Mouse (Mus musculus) midbrain, embryonic 16.5 days (tissue): ENCODE results near the gene Dlx6. TPM values are rescaled to one million over a fixed set of nuclear protein-coding genes. Genes with fewer than 3 reads are reported as not detected.

Experiments
- ATAC-seq: fragments of 200-750 bp; cut with Nextera tagmentation; 2 replicates; pipeline ENCODE4 v1.8.0; 2017; ENCODE audit warnings: moderate TSS enrichment
- H3K27ac ChIP-seq: fragments of 300-500 bp; sonication (generic); 2 replicates; pipeline ENCODE4 v1.5.1; 2014; ENCODE audit warnings: mild to moderate bottlenecking, low read length, mixed read lengths
- H3K27me3 ChIP-seq: fragments of 300-500 bp; sonication (generic); 2 replicates; pipeline ENCODE4 v1.6.1; 2014; ENCODE audit warnings: low read depth, low read length, mixed read lengths; ENCODE audit not compliant: control insufficient read depth, insufficient read depth
- H3K36me3 ChIP-seq: fragments of 300-500 bp; sonication (generic); 2 replicates; pipeline ENCODE4 v1.6.1; 2014; ENCODE audit warnings: mild to moderate bottlenecking, low read length, moderate library complexity, mixed read lengths; ENCODE audit not compliant: control insufficient read depth, insufficient read depth
- H3K4me1 ChIP-seq: fragments of 300-500 bp; sonication (generic); 2 replicates; pipeline ENCODE4 v1.6.1; 2014; ENCODE audit warnings: mild to moderate bottlenecking, low read length, mixed read lengths; ENCODE audit not compliant: control insufficient read depth, insufficient read depth
- H3K4me2 ChIP-seq: fragments of 300-500 bp; sonication (generic); 2 replicates; pipeline ENCODE4 v1.6.1; 2014; ENCODE audit warnings: mild to moderate bottlenecking, low read length, mixed read lengths
- H3K4me3 ChIP-seq: fragments of 300-500 bp; sonication (generic); 2 replicates; pipeline ENCODE4 v1.5.1; 2014; ENCODE audit warnings: low read depth, mild to moderate bottlenecking, low read length, moderate library complexity, mixed read lengths
- H3K9ac ChIP-seq: fragments of 300-500 bp; sonication (generic); 2 replicates; pipeline ENCODE4 v1.6.1; 2014; ENCODE audit warnings: low read depth, low read length, mixed read lengths
- H3K9me3 ChIP-seq: fragments of 300-500 bp; sonication (generic); replicated peaks from 2 replicates; pipeline ENCODE4 v1.6.1; 2014; ENCODE audit warnings: mild to moderate bottlenecking, low read length, mixed read lengths; ENCODE audit not compliant: control insufficient read depth, poor library complexity, severe bottlenecking
- WGBS: fragments of 180-500 bp; shearing (Covaris S2); extraction: QIAGEN DNeasy Blood & Tissue Kit; methylation state at CpG from one replicate; pipeline ENCODE4 v1.1.7; 2014; 5-methylcytosine and 5-hydroxymethylcytosine counted together
- polyA plus RNA-seq: library from polyadenylated mRNA; unstranded; fragments of >200 nt; fragmentation: Nextera tagmentation; extraction: Ambion mirVana; gene quantifications from 2 replicates; pipeline ENCODE4 v1.2.1, GENCODE M21; 2015

Dlx6 gene
- polyA plus RNA-seq, 1 experiment from 2014 or later: 1.3 TPM

- H3K4me2 ChIP-seq: no peak overlapping the region
- WGBS: under 1% methylated on average over 12 of the region's 12 CpGs
- no peaks in the 10 kb centered on the region for H3K36me3 ChIP-seq
- H3K27ac ChIP-seq: no peak overlapping the region
- no peaks in the 10 kb centered on the region for H3K9me3 ChIP-seq
- H3K4me3 ChIP-seq: no peak overlapping the region
- ATAC-seq: no peak
- no peak overlapping the region for H3K9ac ChIP-seq
- H3K4me1 ChIP-seq: no peaks in the 10 kb centered on the region
- peaks cover 56% of the 10 kb centered on the region for H3K27me3 ChIP-seq
These were observed 13.4 kb upstream of the Dlx6 start for GRCm38 (mm10) chr6:6849744-6850143.

DNA sequence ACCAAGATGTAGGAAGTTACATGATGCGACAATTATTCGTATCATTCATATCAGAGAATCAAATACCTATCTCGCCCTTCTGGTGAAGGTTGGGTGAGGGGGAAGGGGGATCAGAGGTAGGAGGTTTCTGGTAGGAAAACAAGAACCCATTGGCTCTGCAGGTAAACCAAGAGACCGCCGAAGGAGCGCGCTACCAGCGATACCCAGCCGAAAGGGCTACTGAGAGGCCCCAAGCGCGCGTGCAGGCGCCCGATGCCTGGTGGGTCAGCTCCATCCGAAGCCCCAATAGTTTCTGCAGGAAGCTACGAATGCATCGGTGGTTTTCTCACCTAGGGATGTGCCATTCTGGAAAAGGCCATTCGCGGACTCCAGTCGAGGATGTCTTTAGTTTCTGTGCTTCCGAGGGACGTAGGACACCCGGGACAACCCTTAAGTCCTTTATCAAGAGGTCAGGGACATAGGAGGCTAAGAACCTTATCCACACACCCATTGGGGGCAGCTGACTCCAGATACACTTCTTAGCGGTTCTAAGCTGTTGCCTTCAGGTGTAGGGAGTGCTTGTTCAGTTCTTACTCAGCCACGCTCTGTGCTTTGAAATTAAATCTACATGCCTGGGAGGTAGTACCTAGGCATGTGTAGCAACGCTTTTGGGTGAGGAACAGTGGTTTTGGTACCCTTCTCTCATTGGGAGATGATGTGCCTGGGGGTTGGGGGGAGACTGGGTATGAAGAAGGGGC, 12.6 kb upstream of the Dlx6 start:
- peaks cover 57% of the 10 kb centered on the region for H3K27me3 ChIP-seq
- no peaks in the 10 kb centered on the region for H3K36me3 ChIP-seq
- H3K4me1 ChIP-seq: no peaks in the 10 kb centered on the region
- peak overlapping the region; percentile 13; the same call in 1 of the 2 replicates for H3K4me2 ChIP-seq
- no peak overlapping the region for H3K4me3 ChIP-seq
- no peak overlapping the region for H3K9ac ChIP-seq
- peak overlapping the region; percentile 20; the same call in 1 of the 2 replicates for H3K27ac ChIP-seq
- WGBS: 2% methylated on average over 26 of the region's 26 CpGs
- no peak for ATAC-seq
- H3K9me3 ChIP-seq: no peaks in the 10 kb centered on the region

DNA sequence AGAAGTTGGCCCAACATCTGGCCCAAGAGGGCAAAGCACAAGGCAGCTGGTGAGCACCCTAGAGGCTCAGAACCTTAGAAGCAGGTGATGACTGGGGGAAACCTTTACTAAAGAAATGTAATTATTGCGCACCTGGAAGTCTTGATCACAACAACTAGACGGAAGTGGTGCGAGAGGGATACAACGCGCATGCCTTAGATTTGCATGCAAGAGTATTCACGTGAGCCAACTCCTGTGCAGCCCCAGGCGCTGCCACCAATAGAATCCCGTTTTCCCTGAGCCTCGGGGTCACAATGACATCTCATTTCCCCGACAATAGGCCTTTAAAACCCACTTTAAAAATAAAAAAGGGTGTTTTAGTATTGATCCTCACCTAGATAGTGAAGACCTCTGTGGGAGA, 12.0 kb upstream of the Dlx6 start:
- 3% methylated on average over 10 of the region's 10 CpGs for WGBS
- H3K4me2 ChIP-seq: no peak overlapping the region
- H3K27ac ChIP-seq: no peak overlapping the region
- H3K27me3 ChIP-seq: peaks cover 60% of the 10 kb centered on the region
- H3K4me1 ChIP-seq: no peaks in the 10 kb centered on the region
- H3K9me3 ChIP-seq: no peaks in the 10 kb centered on the region
- ATAC-seq: no peak
- H3K9ac ChIP-seq: no peak overlapping the region
- H3K4me3 ChIP-seq: no peak overlapping the region
- H3K36me3 ChIP-seq: no peaks in the 10 kb centered on the region

- Histone ChIP-seq H3K4me3 (no peak overlapping the region), H3K9ac (no peak overlapping the region), H3K9me3 (no peaks in the 10 kb centered on the region)
These were observed 10.2 kb upstream of the Dlx6 start for GRCm38 (mm10) chr6:6852944-6853343.

DNA sequence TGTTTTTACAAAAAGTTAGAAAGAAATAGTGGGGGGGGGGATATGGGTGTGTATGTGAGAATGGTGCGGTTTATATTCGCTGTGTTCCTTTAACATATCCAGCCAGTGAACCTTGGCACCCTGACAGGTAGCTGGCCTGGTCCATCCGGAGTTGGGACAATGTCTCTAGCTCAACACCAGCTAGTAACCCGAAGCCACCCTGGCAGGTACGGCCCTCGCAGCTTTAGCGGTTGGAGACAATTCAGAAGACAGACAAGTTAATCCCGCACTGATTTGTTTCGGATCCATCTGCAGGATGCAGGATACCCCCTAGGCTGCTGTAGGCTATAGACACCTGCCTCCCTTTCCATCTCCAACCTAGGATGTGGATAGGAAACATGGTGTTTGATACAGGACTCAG, 9.0 kb upstream of the Dlx6 start:
- no peaks in the 10 kb centered on the region for H3K4me1 ChIP-seq
- peak overlapping the region; percentile 12; the same call in 1 of the 2 replicates for H3K4me2 ChIP-seq
- no peak for ATAC-seq
- H3K27ac ChIP-seq: no peak overlapping the region
- H3K4me3 ChIP-seq: no peak overlapping the region
- WGBS: under 1% methylated on average over 9 of the region's 9 CpGs
- no peaks in the 10 kb centered on the region for H3K9me3 ChIP-seq
- no peaks in the 10 kb centered on the region for H3K36me3 ChIP-seq
- peaks cover 69% of the 10 kb centered on the region for H3K27me3 ChIP-seq
- H3K9ac ChIP-seq: no peak overlapping the region

More at GRCm38 (mm10) chr6:6852944-6853343, 10.2 kb upstream of the Dlx6 start:
- 31% methylated on average over 3 of the region's 3 CpGs for WGBS
- Histone ChIP-seq H3K36me3 (no peaks in the 10 kb centered on the region), H3K27me3 (peaks cover 64% of the 10 kb centered on the region), H3K4me1 (no peaks in the 10 kb centered on the region), H3K4me2 (no peak overlapping the region), H3K27ac (no peak overlapping the region)
- no peak for ATAC-seq

DNA sequence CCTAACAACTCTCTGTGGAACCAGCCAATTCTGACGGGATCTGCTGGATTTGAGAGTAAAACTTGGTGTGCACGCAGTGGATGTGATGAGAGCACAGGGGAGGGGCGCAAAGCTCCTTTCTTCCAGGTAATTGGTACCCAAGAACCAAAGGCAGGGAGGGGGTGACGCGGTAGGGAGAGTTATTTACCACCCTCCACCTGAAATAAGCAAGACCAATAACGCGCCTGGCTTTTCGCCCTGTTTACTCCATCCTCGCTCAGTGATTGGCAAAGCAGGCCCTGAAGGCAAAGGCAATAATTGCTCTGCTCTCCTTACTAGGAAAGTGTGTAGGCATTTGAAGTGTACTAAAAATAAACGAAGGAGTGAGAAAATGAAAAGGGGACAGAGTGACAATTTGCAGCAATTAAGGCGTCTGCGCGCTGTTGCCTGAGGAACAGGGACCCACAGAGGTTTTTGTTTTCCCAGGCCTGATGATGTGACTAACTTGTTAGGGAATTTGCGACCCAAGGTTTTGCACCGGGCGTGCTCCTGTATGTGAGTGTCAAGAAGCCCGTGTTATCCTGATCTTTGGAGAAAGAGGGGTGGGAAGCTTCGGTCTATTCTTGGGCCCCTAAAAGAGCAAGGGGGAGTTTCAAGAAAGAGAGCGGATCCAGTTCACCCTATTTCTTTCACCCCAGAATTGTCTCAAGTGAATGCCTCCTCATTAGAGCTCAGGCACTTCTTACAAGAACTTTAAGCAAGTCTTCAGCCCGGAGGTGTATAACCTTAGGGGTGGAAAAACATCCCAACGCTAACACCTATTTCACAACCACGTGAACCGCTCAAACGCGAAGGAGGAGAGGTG, 8.0 kb upstream of the Dlx6 start:
- WGBS: under 1% methylated on average over 25 of the region's 25 CpGs
- no peaks in the 10 kb centered on the region for H3K36me3 ChIP-seq
- H3K27me3 ChIP-seq: peaks cover 71% of the 10 kb centered on the region
- no peaks in the 10 kb centered on the region for H3K4me1 ChIP-seq
- no peak overlapping the region for H3K9ac ChIP-seq
- no peak overlapping the region for H3K27ac ChIP-seq
- H3K4me2 ChIP-seq: peak overlapping the region; percentile 14
- no peak overlapping the region for H3K4me3 ChIP-seq
- ATAC-seq: no peak
- H3K9me3 ChIP-seq: no peaks in the 10 kb centered on the region

DNA sequence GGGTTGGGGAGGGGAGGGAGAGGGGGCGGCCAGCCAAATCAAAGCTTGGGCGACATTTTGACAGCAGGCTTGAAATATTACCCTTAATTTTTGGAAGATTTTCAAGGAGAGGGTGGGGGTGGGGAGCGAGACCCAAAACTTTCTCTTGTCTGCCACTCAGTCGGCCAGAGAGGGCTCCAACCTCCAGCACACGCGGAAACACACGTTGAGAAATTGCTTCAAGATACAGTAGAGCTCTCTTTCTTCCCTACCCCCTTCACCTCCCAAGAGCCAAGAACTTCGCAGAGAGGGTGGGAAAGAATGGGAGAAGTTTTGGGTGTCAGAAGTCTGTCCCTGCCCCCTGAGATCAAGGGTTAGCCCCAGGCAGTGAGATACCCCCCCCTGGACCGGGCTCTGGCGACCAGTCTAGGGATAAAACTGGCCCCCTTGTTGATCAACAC, 7.4 kb upstream of the Dlx6 start:
- Histone ChIP-seq H3K9me3 (no peaks in the 10 kb centered on the region), H3K4me1 (no peaks in the 10 kb centered on the region), H3K36me3 (no peaks in the 10 kb centered on the region), H3K27ac (no peak overlapping the region), H3K9ac (no peak overlapping the region), H3K27me3 (peaks cover 68% of the 10 kb centered on the region), H3K4me3 (no peak overlapping the region), H3K4me2 (peak overlapping the region; percentile 37; the same call in 1 of the 2 replicates)
- 2% methylated on average over 10 of the region's 10 CpGs for WGBS
- ATAC-seq: peak; percentile 43; the same call in 1 of the 2 replicates

DNA sequence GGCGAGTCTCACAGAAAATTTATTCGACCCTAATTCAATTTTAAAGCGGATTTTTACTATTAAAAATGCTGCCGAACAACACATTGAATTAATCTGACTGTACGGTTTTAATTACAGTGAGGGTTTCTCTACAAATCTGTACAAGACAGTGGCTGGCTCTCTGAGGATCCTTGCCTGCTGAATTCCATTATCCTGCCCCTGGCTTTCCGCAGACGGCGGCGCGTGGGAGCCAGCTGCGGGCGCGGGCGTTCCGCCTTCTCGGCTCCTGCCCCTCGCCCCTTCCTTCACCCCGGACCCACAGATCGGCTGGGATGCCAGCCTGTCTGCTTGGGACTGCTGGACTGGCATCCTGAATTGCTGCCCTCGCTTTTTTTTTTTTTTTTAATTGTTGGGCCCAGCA, 6.8 kb upstream of the Dlx6 start:
- Histone ChIP-seq H3K4me1 (no peaks in the 10 kb centered on the region), H3K9me3 (no peaks in the 10 kb centered on the region), H3K4me3 (no peak overlapping the region), H3K4me2 (peak overlapping the region; percentile 37), H3K27me3 (peaks cover 64% of the 10 kb centered on the region), H3K36me3 (no peaks in the 10 kb centered on the region), H3K9ac (no peak overlapping the region), H3K27ac (no peak overlapping the region)
- ATAC-seq: no peak
- under 1% methylated on average over 20 of the region's 20 CpGs for WGBS

DNA sequence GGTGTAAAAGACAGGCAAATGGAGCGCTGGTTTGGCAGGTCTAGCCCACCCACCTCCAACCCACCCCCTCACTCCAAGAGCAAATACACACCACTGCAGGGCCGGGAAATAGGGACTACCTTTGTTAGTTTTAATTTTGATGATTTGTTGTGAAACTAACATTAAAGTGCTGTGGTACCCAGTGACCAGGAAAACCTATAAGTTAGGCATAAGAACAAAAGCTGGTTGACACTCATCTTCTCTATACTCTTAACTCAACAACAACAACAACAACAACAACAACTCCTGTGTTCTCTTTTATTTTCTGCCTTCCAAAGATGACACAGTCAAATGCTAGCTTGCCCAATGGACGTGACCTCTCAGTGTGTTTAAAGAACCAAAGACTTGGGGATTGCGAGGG, 6.3 kb upstream of the Dlx6 start:
- no peak overlapping the region for H3K4me3 ChIP-seq
- H3K36me3 ChIP-seq: no peaks in the 10 kb centered on the region
- H3K9ac ChIP-seq: no peak overlapping the region
- H3K27me3 ChIP-seq: peaks cover 61% of the 10 kb centered on the region
- no peaks in the 10 kb centered on the region for H3K4me1 ChIP-seq
- under 1% methylated on average over 4 of the region's 4 CpGs for WGBS
- H3K4me2 ChIP-seq: peak overlapping the region; percentile 37
- H3K27ac ChIP-seq: no peak overlapping the region
- no peak for ATAC-seq
- no peaks in the 10 kb centered on the region for H3K9me3 ChIP-seq
